Mouse (Mus musculus): ENCODE measurements around the gene Zfp53. TPM values are rescaled to one million over a fixed set of nuclear protein-coding genes. Genes with fewer than 3 reads are reported as not detected.
A peak's percentile ranks its signal among the peaks of the same experiment; 100 is the strongest.

Zfp53 gene
- polyA plus RNA-seq, 1 experiment from 2014 or later, result 8.6 TPM

- Histone ChIP-seq H3K4me1 (peaks cover 28% of the 10 kb centered on the region), H3K27me3 (replicated peaks; ENCODE audit: low read depth, poor library complexity, severe bottlenecking) (no peaks in the 10 kb centered on the region), H3K9me3 (no peaks in the 10 kb centered on the region), H3K4me3 (peak overlapping the region; percentile 81), H3K27ac (replicated peaks) (peak overlapping the region; percentile 98), H3K36me3 (replicated peaks) (no peaks in the 10 kb centered on the region)
- peak; percentile 78 for DNase-seq (ENCODE audit: low spot score)
- WGBS, result under 1% methylated on average over 54 of the region's 54 CpGs
Observed at GRCm38 (mm10) chr17:21532101-21532951, 43.5 kb downstream of the Zfp53 start.

DNA sequence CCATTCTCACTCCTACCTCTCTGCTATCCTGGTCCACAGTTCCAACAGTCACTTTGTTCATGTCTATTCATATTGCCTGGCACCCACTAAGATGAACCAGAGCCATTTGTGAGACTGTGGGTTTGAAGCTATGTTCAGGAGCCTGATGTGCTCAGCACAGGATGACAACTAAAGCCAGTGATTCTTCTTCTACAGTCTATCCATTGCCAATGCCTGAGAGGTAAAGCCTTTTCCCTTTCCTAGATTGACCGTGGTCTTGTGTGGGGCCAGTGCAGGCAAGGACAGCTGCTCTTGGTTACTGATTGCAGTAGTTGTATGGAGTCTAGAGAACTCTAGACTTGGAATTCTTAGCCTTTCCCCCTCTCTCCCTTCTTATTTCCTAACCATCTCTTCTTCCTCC lies 45.2 kb downstream of the Zfp53 start:
- no peak for DNase-seq (ENCODE audit: low spot score)
- Histone ChIP-seq H3K27me3 (replicated peaks; ENCODE audit: low read depth, poor library complexity, severe bottlenecking) (no peaks in the 10 kb centered on the region), H3K27ac (replicated peaks) (no peak overlapping the region), H3K9me3 (no peaks in the 10 kb centered on the region), H3K4me3 (no peak overlapping the region), H3K36me3 (replicated peaks) (no peaks in the 10 kb centered on the region), H3K4me1 (peaks cover 28% of the 10 kb centered on the region)
- 97% methylated on average over 1 of the region's 1 CpGs for WGBS

DNA sequence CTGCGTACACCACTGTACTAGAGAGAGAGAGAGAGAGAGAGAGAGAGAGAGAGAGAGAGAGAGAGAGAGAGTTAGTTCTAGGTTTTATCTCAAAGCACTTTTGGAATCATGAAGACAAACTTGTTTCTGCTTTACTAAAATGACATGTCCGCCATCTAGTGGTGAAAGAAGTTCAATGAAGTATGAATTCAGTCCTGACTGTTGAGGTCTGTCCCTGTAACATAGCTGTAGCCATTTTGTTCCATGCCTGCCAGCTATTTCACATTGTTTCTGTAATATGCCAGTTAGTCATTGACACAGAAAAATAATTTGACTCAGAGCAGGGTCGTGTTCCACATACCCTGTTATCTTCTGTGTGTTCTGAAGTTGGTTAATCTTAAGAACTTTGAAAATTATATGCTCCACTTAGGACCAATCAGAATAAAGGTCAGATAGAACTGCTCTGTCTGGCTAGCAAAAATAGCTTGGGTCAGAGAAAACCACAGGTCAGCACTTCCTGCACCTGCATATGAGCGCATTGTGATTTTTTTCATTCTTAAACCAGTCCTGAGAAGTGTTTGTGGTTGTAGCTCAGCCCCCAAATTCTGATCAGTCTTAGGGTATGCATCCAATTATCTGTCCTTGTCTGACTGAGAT lies 45.8 kb downstream of the Zfp53 start:
- H3K27me3 ChIP-seq (replicated peaks; ENCODE audit: low read depth, poor library complexity, severe bottlenecking), result no peaks in the 10 kb centered on the region
- H3K4me3 ChIP-seq, result peak overlapping the region; percentile 62; the same call in 1 of the 2 replicates
- 22% methylated on average over 4 of the region's 4 CpGs for WGBS
- DNase-seq (ENCODE audit: low spot score), result no peak
- no peaks in the 10 kb centered on the region for H3K9me3 ChIP-seq
- no peak overlapping the region for H3K27ac ChIP-seq (replicated peaks)
- no peaks in the 10 kb centered on the region for H3K36me3 ChIP-seq (replicated peaks)
- peaks cover 28% of the 10 kb centered on the region for H3K4me1 ChIP-seq

DNA sequence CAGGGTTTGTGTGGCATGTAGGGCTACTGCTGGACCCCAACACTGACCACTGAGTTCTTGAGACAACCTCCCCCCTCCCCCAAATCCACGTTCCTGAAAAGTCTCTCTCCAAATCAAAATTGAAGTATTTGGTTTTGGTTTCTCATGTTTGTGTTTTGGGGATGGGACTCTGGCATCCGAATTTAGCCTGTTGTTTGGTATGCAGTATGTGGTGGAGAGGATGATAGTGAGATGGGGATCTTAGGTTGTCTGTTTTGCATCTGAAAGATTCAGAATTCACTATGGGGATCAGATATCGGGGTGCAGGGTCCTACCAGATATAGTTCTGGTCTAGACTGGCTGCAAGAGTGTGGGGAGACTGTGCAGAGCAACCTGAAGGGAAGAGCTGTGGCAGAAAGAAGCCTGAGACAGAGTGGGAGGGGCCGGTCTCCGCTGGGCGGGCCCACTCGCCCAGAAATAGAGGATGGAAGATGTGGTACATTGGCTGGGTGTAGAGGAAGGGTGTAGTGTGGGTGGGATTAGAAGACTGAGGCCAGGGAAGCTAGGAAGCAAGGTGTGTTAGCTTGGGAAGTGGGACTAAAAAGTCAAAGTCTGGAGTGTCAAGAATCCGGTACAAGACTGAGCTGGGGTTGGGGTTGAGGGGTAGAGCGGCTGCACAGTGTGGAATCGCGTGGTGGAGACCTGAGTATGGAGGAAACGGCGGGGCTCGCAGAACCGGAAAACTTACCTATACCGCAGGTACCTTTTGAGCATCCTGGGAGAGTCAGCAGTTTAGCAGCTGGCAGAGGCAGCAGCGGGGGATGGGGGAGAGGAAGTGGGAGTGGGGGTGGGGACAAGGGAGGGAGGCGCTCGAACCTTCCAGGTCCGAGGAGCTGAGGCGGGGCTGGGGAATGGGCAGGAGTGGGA lies 46.6 kb downstream of the Zfp53 start, which contains the start of gene Zfp52:
TSS of gene Zfp52 (plus strand) at position 444 of the 906 bp plus-strand sequence.
- 4% methylated on average over 21 of the region's 21 CpGs for WGBS
- H3K27ac ChIP-seq (replicated peaks), result peak within 1 kb of the TSS; percentile 55

DNA sequence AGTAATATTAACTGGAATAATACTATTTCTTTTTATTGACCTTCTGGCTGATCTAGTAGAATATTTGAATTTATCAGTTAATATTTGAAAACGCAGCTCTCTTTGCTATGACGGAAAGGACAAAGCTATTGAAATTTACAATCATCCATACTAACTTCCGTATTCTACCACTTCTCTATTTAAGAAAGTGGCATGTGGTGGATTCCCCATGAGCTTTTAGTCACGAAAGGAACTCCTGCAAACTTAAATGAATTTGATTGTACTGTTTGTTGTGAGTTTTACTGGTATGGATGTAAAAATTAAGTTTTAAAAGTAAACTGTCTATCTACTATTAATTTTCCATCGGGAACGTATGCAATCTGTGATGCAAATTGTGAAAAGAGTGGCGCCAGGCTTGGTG lies 47.3 kb downstream of the Zfp53 start:
- Histone ChIP-seq H3K27ac (replicated peaks) (no peak overlapping the region), H3K27me3 (replicated peaks; ENCODE audit: low read depth, poor library complexity, severe bottlenecking) (no peaks in the 10 kb centered on the region), H3K9me3 (no peaks in the 10 kb centered on the region), H3K4me3 (peak overlapping the region; percentile 62), H3K4me1 (peaks cover 28% of the 10 kb centered on the region), H3K36me3 (replicated peaks) (no peaks in the 10 kb centered on the region)
- 39% methylated on average over 7 of the region's 7 CpGs for WGBS
- no peak for DNase-seq (ENCODE audit: low spot score)

More for the DNA sequence above, 46.6 kb downstream of the Zfp53 start, which contains the start of gene Zfp52:
- peaks cover 28% of the 10 kb centered on the region for H3K4me1 ChIP-seq
- H3K36me3 ChIP-seq (replicated peaks), result no peaks in the 10 kb centered on the region
- H3K4me3 ChIP-seq, result peak within 1 kb of the TSS; percentile 62
- DNase-seq (ENCODE audit: low spot score), result peak; percentile 70
- H3K27me3 ChIP-seq (replicated peaks; ENCODE audit: low read depth, poor library complexity, severe bottlenecking), result no peaks in the 10 kb centered on the region
- H3K9me3 ChIP-seq, result no peaks in the 10 kb centered on the region

DNA sequence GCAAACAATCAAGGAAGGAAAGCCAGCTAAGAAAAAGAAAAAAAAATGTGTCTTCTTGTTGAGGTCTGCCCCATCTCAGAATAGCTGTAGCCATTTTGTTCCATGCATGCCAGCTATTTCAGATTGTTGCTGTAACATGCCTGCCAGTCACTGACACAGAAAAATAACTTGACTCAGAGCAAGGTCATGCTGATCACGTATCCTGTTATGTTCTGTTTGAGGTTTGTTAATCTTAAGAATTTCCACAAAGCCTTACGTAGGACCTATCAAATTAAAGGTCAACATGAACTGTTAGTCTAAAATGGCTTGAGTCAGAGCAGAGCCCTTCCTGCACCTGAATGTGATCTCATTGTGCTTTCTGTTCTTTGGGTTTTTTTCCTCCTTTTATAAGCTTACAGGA lies 47.9 kb downstream of the Zfp53 start:
- H3K4me1 ChIP-seq, result peaks cover 26% of the 10 kb centered on the region
- DNase-seq (ENCODE audit: low spot score), result no peak
- H3K4me3 ChIP-seq, result no peak overlapping the region
- WGBS, result 71% methylated on average over 2 of the region's 2 CpGs
- no peak overlapping the region for H3K27ac ChIP-seq (replicated peaks)
- no peaks in the 10 kb centered on the region for H3K27me3 ChIP-seq (replicated peaks; ENCODE audit: low read depth, poor library complexity, severe bottlenecking)
- H3K36me3 ChIP-seq (replicated peaks), result no peaks in the 10 kb centered on the region
- no peaks in the 10 kb centered on the region for H3K9me3 ChIP-seq

DNA sequence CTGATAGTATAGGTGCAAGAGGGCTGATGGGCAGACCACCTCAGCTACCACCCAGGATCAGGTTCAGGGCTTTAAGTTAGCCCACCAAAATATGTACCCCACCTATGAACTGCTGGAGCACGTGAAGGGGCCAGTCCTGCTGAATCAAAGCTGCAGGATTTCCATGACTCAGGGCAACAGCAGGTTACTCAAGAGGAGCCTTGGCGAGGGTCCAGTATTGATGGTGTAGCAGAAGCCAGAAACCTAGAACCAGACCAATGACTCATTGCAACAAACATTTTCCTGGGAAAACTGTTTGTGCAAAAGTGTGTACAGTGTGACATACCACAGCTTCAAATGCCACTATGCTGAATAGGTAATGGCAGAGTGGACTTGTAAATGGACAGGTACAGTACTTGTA lies 69.0 kb downstream of the Zfp53 start:
- Histone ChIP-seq H3K4me1 (no peaks in the 10 kb centered on the region), H3K27me3 (replicated peaks; ENCODE audit: low read depth, poor library complexity, severe bottlenecking) (no peaks in the 10 kb centered on the region)

More for the DNA sequence above, 69.0 kb downstream of the Zfp53 start:
- Histone ChIP-seq H3K36me3 (replicated peaks) (peaks cover 16% of the 10 kb centered on the region), H3K9me3 (no peaks in the 10 kb centered on the region), H3K4me3 (no peak overlapping the region), H3K27ac (replicated peaks) (no peak overlapping the region)
- no peak for DNase-seq (ENCODE audit: low spot score)
- WGBS, result 86% methylated on average over 2 of the region's 2 CpGs

Other genes with a start within 250 kb of the Zfp53 start
- gene Vmn1r235, start 232.6 kb upstream of the Zfp53 start, polyA plus RNA-seq (2016; fragmentation: Nextera tagmentation; extraction: Ambion mirVana), result not detected in 2 replicates
- not detected in 2 replicates for gene Vmn1r236, start 206.1 kb upstream of the Zfp53 start, polyA plus RNA-seq (2016; fragmentation: Nextera tagmentation; extraction: Ambion mirVana)
- gene Vmn1r237, start 177.1 kb upstream of the Zfp53 start, polyA plus RNA-seq (2016; fragmentation: Nextera tagmentation; extraction: Ambion mirVana), result not detected in 2 replicates
- gene Zfp677, start 105.2 kb upstream of the Zfp53 start, polyA plus RNA-seq (2016; fragmentation: Nextera tagmentation; extraction: Ambion mirVana), result 1.9 and 2.9 TPM in 2 replicates
- 3.2 and 4.1 TPM in 2 replicates for gene Zfp54, start 65.8 kb upstream of the Zfp53 start, polyA plus RNA-seq (2016; fragmentation: Nextera tagmentation; extraction: Ambion mirVana)
- gene Zfp51, start 38.6 kb upstream of the Zfp53 start, polyA plus RNA-seq (2016; fragmentation: Nextera tagmentation; extraction: Ambion mirVana), result 15.6 and 15.7 TPM in 2 replicates
- gene Zfp52, start 46.5 kb downstream of the Zfp53 start, polyA plus RNA-seq (2016; fragmentation: Nextera tagmentation; extraction: Ambion mirVana), result 2.8 and 3.0 TPM in 2 replicates
- gene Zfp948, start 78.0 kb downstream of the Zfp53 start, polyA plus RNA-seq (2016; fragmentation: Nextera tagmentation; extraction: Ambion mirVana), result 14.6 and 14.9 TPM in 2 replicates
- gene Zfp983, start 161.6 kb downstream of the Zfp53 start, polyA plus RNA-seq (2016; fragmentation: Nextera tagmentation; extraction: Ambion mirVana), result 4.2 and 4.3 TPM in 2 replicates
- 5.7 and 9.0 TPM in 2 replicates for gene Gm10226, start 202.9 kb downstream of the Zfp53 start, polyA plus RNA-seq (2016; fragmentation: Nextera tagmentation; extraction: Ambion mirVana)
- 19.7 and 20.2 TPM in 2 replicates for gene Zfp760, start 218.7 kb downstream of the Zfp53 start, polyA plus RNA-seq (2016; fragmentation: Nextera tagmentation; extraction: Ambion mirVana)
- 6.1 and 7.7 TPM in 2 replicates for gene Zfp229, start 241.8 kb downstream of the Zfp53 start, polyA plus RNA-seq (2016; fragmentation: Nextera tagmentation; extraction: Ambion mirVana)